Mouse (Mus musculus): ENCODE results near the gene Arsg. TPM values are rescaled to one million over a fixed set of nuclear protein-coding genes. Genes with fewer than 3 reads are reported as not detected.

The Arsg gene
- polyA plus RNA-seq, 1 experiment from 2014 or later: 6.5 TPM

DNA sequence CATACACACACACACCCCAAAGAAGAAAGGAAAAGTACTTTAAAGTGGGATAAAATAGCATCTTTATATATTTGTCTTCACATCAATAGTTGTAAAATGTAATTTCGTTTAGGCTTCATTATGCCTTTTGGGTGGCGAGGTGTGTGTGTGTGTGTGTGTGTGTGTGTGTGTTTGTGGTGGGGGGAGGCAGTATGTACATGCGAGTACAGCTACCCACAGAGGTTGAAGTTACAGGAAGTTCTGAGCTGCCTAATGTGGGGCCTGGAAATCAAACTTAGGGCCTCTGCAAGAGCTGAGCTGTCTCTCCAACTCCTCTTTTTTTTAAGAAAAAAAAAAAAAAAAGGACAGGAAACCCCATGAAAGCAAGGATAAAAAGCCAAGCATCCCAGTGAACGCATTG is 80.7 kb downstream of the Arsg start:
- peaks cover 6% of the 10 kb centered on the region; the same call in 1 of the 2 replicates for H3K4me1 ChIP-seq (ENCODE audit: insufficient read depth, low read length)
- no peaks in the 10 kb centered on the region for H3K27me3 ChIP-seq (ENCODE audit: insufficient read depth, low read length)
- no peak overlapping the region for H3K4me2 ChIP-seq (replicated peaks; ENCODE audit: low read depth, low read length)
- WGBS: 75% methylated on average over 4 of the region's 4 CpGs
- H3K9me3 ChIP-seq (ENCODE audit: low read length): no peaks in the 10 kb centered on the region
- H3K36me3 ChIP-seq (ENCODE audit: insufficient read depth, low read length): no peaks in the 10 kb centered on the region
- no peak for ATAC-seq (ENCODE audit: low FRiP score, low TSS enrichment)
- H3K4me3 ChIP-seq (ENCODE audit: low read length): no peak overlapping the region
- H3K9ac ChIP-seq (replicated peaks; ENCODE audit: low read length): no peak overlapping the region
- no peak overlapping the region for H3K27ac ChIP-seq (ENCODE audit: low read length)

DNA sequence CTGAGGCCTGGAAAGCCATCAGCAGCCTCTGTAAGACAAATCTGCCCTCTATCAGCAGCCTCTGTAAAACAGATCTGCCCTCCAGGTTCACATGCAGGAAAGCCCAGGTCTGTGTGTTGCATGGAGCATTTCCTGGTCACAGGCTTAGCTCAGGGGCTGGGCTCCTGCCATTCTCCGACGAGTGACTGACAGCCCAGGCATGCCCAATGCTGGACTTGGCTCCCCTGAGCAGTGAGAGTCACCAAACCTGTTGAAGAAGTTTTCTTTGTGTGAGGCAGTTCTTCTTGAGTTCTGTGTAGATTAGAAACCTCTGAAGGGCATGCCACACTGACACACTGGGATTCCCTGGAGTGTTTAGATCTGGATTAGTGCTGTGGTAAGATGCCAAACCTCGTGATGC is 81.3 kb downstream of the Arsg start:
- Histone ChIP-seq H3K27ac (ENCODE audit: low read length) (no peak overlapping the region), H3K9me3 (ENCODE audit: low read length) (no peaks in the 10 kb centered on the region)
- no peak for ATAC-seq (ENCODE audit: low FRiP score, low TSS enrichment)

DNA sequence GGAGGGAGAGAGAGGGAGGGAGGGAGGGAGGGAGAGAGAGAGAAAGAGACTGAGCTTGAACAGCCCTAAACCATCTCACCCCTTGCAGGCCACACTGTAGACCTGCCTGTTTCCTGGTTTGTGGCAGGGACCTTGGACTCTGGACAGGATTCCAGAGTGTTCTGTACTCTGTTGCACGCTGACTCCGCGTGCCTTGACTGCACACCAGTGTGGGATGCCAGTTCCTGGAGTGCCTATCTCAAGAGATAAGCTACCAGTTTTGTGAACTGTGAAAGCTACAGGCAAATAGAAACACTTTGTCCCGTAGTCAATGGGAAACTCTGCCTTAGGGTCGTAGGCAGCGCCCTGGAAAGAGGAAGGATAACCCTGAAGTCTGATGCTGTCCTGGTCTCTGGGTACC is 83.0 kb downstream of the Arsg start:
- Histone ChIP-seq H3K4me1 (ENCODE audit: insufficient read depth, low read length) (peaks cover 11% of the 10 kb centered on the region), H3K4me3 (ENCODE audit: low read length) (no peak overlapping the region), H3K27me3 (ENCODE audit: insufficient read depth, low read length) (no peaks in the 10 kb centered on the region), H3K9me3 (ENCODE audit: low read length) (no peaks in the 10 kb centered on the region), H3K9ac (replicated peaks; ENCODE audit: low read length) (no peak overlapping the region), H3K4me2 (replicated peaks; ENCODE audit: low read depth, low read length) (no peak overlapping the region), H3K27ac (ENCODE audit: low read length) (no peak overlapping the region), H3K36me3 (ENCODE audit: insufficient read depth, low read length) (no peaks in the 10 kb centered on the region)
- ATAC-seq (ENCODE audit: low FRiP score, low TSS enrichment): no peak
- WGBS: 77% methylated on average over 6 of the region's 6 CpGs

More for the DNA sequence above, 81.3 kb downstream of the Arsg start:
- no peaks in the 10 kb centered on the region for H3K27me3 ChIP-seq (ENCODE audit: insufficient read depth, low read length)
- no peak overlapping the region for H3K9ac ChIP-seq (replicated peaks; ENCODE audit: low read length)
- H3K4me3 ChIP-seq (ENCODE audit: low read length): no peak overlapping the region
- 60% methylated on average over 3 of the region's 3 CpGs for WGBS
- no peak overlapping the region for H3K4me2 ChIP-seq (replicated peaks; ENCODE audit: low read depth, low read length)
- no peaks in the 10 kb centered on the region for H3K36me3 ChIP-seq (ENCODE audit: insufficient read depth, low read length)
- H3K4me1 ChIP-seq (ENCODE audit: insufficient read depth, low read length): peaks cover 6% of the 10 kb centered on the region; the same call in 1 of the 2 replicates

GRCm38 (mm10) chr11:109557419-109557818 is 84.2 kb downstream of the Arsg start:
- Histone ChIP-seq H3K27ac (ENCODE audit: low read length) (no peak overlapping the region), H3K27me3 (ENCODE audit: insufficient read depth, low read length) (no peaks in the 10 kb centered on the region), H3K4me3 (ENCODE audit: low read length) (no peak overlapping the region), H3K4me2 (replicated peaks; ENCODE audit: low read depth, low read length) (no peak overlapping the region), H3K9me3 (ENCODE audit: low read length) (no peaks in the 10 kb centered on the region), H3K36me3 (ENCODE audit: insufficient read depth, low read length) (no peaks in the 10 kb centered on the region), H3K4me1 (ENCODE audit: insufficient read depth, low read length) (peaks cover 15% of the 10 kb centered on the region), H3K9ac (replicated peaks; ENCODE audit: low read length) (no peak overlapping the region)
- no peak for ATAC-seq (ENCODE audit: low FRiP score, low TSS enrichment)
- WGBS: 84% methylated on average over 11 of the region's 11 CpGs

- H3K9me3 ChIP-seq (ENCODE audit: low read length): no peaks in the 10 kb centered on the region
- H3K4me1 ChIP-seq (ENCODE audit: insufficient read depth, low read length): peaks cover 9% of the 10 kb centered on the region; the same call in 1 of the 2 replicates
- 74% methylated on average over 12 of the region's 12 CpGs for WGBS
- no peak for ATAC-seq (ENCODE audit: low FRiP score, low TSS enrichment)
- H3K27me3 ChIP-seq (ENCODE audit: insufficient read depth, low read length): no peaks in the 10 kb centered on the region
- no peaks in the 10 kb centered on the region for H3K36me3 ChIP-seq (ENCODE audit: insufficient read depth, low read length)
- no peak overlapping the region for H3K9ac ChIP-seq (replicated peaks; ENCODE audit: low read length)
- no peak overlapping the region for H3K4me2 ChIP-seq (replicated peaks; ENCODE audit: low read depth, low read length)
- no peak overlapping the region for H3K4me3 ChIP-seq (ENCODE audit: low read length)
- no peak overlapping the region for H3K27ac ChIP-seq (ENCODE audit: low read length)
Measured at GRCm38 (mm10) chr11:109559241-109559640, 86.1 kb downstream of the Arsg start.

DNA sequence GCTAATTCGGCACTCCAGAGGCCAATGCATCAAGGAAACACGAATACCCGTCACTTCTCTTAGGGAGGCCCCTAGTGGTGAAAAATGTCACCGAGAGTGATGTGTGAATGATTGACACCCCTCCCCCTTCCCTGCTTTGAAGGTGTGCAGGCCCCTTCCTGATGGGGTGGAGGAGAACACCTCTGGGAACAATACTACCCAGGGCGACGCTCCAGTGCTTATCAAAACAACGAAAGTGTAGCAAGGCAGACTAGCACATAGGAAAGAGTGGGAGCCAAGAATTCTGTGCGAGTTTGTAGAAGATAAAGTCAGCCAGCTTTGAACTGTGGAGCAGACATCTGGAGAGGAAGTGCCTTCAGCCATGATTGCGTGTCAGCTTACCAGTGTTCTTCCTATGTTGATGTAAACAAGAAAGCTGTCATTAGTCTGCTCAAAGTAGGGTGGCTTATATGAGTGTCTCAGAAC is 87.7 kb downstream of the Arsg start:
- Histone ChIP-seq H3K36me3 (ENCODE audit: insufficient read depth, low read length) (no peaks in the 10 kb centered on the region), H3K27ac (ENCODE audit: low read length) (peak overlapping the region; percentile 43), H3K4me3 (ENCODE audit: low read length) (no peak overlapping the region), H3K9me3 (ENCODE audit: low read length) (no peaks in the 10 kb centered on the region), H3K4me1 (ENCODE audit: insufficient read depth, low read length) (peaks cover 9% of the 10 kb centered on the region; the same call in 1 of the 2 replicates), H3K27me3 (ENCODE audit: insufficient read depth, low read length) (no peaks in the 10 kb centered on the region), H3K9ac (replicated peaks; ENCODE audit: low read length) (no peak overlapping the region), H3K4me2 (replicated peaks; ENCODE audit: low read depth, low read length) (no peak overlapping the region)
- WGBS: 10% methylated on average over 9 of the region's 9 CpGs
- ATAC-seq (ENCODE audit: low FRiP score, low TSS enrichment): peak; percentile 77

DNA sequence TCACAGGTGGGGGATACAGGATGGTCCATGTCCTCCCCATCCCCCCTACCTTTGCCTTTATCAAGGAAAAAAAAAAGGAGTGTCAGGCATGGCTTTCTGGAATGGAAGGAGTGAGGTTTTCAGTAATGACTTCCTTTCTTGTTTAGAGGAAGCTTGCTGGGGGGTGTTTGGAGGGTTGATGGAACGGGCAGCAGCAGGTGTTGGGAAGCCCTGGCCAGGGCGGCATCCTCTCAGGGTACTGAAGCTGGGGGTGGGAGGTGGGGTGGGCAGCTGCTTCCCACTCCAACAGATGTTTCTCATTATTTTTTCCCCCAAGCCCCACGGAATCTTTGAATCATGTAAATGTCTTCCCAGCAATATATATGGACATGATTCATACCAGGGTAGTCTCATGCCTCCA is 88.3 kb downstream of the Arsg start:
- ATAC-seq (ENCODE audit: low FRiP score, low TSS enrichment): no peak
- peak overlapping the region; percentile 43 for H3K27ac ChIP-seq (ENCODE audit: low read length)
- WGBS: 43% methylated on average over 3 of the region's 3 CpGs

GRCm38 (mm10) chr11:109563708-109564107 is 90.5 kb downstream of the Arsg start:
- H3K4me2 ChIP-seq (replicated peaks; ENCODE audit: low read depth, low read length): no peak overlapping the region
- no peak for ATAC-seq (ENCODE audit: low FRiP score, low TSS enrichment)

More for the DNA sequence above, 88.3 kb downstream of the Arsg start:
- H3K9ac ChIP-seq (replicated peaks; ENCODE audit: low read length): no peak overlapping the region
- no peak overlapping the region for H3K4me2 ChIP-seq (replicated peaks; ENCODE audit: low read depth, low read length)
- no peaks in the 10 kb centered on the region for H3K9me3 ChIP-seq (ENCODE audit: low read length)
- no peaks in the 10 kb centered on the region for H3K36me3 ChIP-seq (ENCODE audit: insufficient read depth, low read length)
- H3K27me3 ChIP-seq (ENCODE audit: insufficient read depth, low read length): no peaks in the 10 kb centered on the region
- H3K4me3 ChIP-seq (ENCODE audit: low read length): no peak overlapping the region
- H3K4me1 ChIP-seq (ENCODE audit: insufficient read depth, low read length): peaks cover 9% of the 10 kb centered on the region; the same call in 1 of the 2 replicates

DNA sequence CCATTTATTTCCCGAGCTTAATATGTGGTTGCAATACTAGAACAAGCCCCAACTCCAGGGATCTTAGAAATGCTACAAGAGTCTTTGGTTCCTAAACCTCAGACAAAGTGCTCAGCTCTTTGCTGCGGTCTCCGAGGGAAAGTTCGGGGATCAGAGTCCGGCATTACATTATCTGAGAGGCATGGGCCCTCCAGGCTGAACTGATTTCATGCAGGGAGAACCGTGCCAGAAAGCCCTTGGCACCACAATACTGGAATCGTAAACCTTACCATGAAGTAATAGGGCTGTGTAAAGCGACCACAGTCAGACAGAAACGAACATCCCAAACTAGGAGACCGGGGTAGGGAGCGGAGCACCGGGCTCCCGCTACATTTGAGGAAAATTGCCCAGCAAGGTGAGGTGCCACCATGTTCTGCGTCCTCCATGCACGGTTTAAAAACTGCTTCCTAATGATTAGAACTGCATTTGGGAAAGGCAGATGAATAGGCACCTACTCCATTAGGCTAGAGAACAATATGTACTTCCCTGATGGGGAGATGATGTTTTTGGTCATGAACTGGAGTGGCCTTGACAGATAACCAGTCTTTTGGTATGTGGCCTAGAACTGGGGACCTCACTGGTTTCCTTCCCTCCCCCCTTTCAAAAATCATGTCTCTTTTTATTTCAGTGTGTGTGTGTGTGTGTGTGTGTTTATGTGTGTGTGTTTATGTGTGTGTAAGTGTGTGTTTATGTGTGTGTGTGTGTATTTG is 91.5 kb downstream of the Arsg start:
- Histone ChIP-seq H3K9ac (replicated peaks; ENCODE audit: low read length) (no peak overlapping the region), H3K4me3 (ENCODE audit: low read length) (no peak overlapping the region), H3K9me3 (ENCODE audit: low read length) (no peaks in the 10 kb centered on the region), H3K4me2 (replicated peaks; ENCODE audit: low read depth, low read length) (no peak overlapping the region), H3K27ac (ENCODE audit: low read length) (no peak overlapping the region), H3K4me1 (ENCODE audit: insufficient read depth, low read length) (peaks cover 9% of the 10 kb centered on the region; the same call in 1 of the 2 replicates), H3K36me3 (ENCODE audit: insufficient read depth, low read length) (no peaks in the 10 kb centered on the region), H3K27me3 (ENCODE audit: insufficient read depth, low read length) (no peaks in the 10 kb centered on the region)
- WGBS: 84% methylated on average over 15 of the region's 15 CpGs
- ATAC-seq (ENCODE audit: low FRiP score, low TSS enrichment): no peak

More at GRCm38 (mm10) chr11:109563708-109564107, 90.5 kb downstream of the Arsg start:
- H3K9me3 ChIP-seq (ENCODE audit: low read length): no peaks in the 10 kb centered on the region
- H3K4me3 ChIP-seq (ENCODE audit: low read length): no peak overlapping the region
- H3K4me1 ChIP-seq (ENCODE audit: insufficient read depth, low read length): peaks cover 9% of the 10 kb centered on the region; the same call in 1 of the 2 replicates
- no peak overlapping the region for H3K9ac ChIP-seq (replicated peaks; ENCODE audit: low read length)
- no peak overlapping the region for H3K27ac ChIP-seq (ENCODE audit: low read length)
- whole genome bisulfite sequencing: 60% methylated on average over 4 of the region's 4 CpGs
- no peaks in the 10 kb centered on the region for H3K36me3 ChIP-seq (ENCODE audit: insufficient read depth, low read length)
- H3K27me3 ChIP-seq (ENCODE audit: insufficient read depth, low read length): no peaks in the 10 kb centered on the region

DNA sequence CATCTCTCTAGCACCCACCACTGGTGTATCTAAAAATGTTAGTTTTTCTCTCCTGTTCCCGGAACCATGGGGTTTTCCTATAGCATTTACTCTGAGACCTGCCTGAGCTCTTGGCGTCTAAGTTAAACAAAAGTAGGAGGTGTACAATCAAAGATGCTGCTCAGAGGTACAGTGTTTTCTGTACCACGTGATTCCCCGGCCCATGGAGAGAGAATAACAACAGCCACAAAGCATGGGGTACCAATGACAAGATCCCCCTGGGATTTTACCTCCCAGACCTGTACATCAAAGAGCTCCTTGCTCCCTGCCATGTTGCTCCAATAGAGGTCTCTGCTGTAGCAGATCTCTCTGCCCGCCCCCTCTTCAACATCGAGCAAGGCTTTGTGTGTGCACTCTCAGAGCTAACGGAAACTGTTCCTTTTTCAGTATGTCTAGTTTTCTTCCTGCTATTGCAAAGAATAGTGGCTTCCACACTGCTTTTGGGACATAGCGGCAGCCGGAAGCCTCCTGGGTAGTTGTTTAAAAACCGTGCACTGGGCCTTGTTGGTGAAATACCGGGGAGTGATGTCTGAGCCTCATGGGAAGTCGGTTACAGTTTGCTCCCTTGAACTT is 95.9 kb downstream of the Arsg start:
- ATAC-seq (ENCODE audit: low FRiP score, low TSS enrichment): no peak
- H3K36me3 ChIP-seq (ENCODE audit: insufficient read depth, low read length): no peaks in the 10 kb centered on the region
- 72% methylated on average over 12 of the region's 12 CpGs for WGBS

More for the DNA sequence above, 95.9 kb downstream of the Arsg start:
- Histone ChIP-seq H3K4me3 (ENCODE audit: low read length) (no peak overlapping the region), H3K27ac (ENCODE audit: low read length) (no peak overlapping the region), H3K9me3 (ENCODE audit: low read length) (no peaks in the 10 kb centered on the region), H3K9ac (replicated peaks; ENCODE audit: low read length) (no peak overlapping the region), H3K4me1 (ENCODE audit: insufficient read depth, low read length) (no peaks in the 10 kb centered on the region), H3K27me3 (ENCODE audit: insufficient read depth, low read length) (no peaks in the 10 kb centered on the region), H3K4me2 (replicated peaks; ENCODE audit: low read depth, low read length) (no peak overlapping the region)

Measured in kidney, embryonic 16.5 days (tissue).